ENCODE assay signal across 8 mouse cellular contexts in genomic region chr15:81810671-81811598, GRCm38 (mm10). TPM values are rescaled to one million over a fixed set of nuclear protein-coding genes. Genes with fewer than 3 reads are reported as not detected.
DNase-seq lines count a peak whose midpoint lies in the region; ATAC-seq and TF ChIP-seq lines count a peak whose summit lies in the region.

No protein-coding gene starts in this region.

- peak overlapping the region; percentile 61 for H3K27ac ChIP-seq in CH12.LX (ENCODE audit: insufficient read depth, low read depth)
- H3K27ac ChIP-seq in forebrain, embryonic 11.5 days (ENCODE audit: low read depth, low read length): peak overlapping the region; percentile 68
- peak overlapping the region; percentile 94 for H3K27ac ChIP-seq in heart, embryonic 16.5 days (ENCODE audit: low read length)
- peak overlapping the region; percentile 77 for H3K27ac ChIP-seq in liver, embryonic 15.5 days (replicated peaks)
- peak overlapping the region; percentile 47; the same call in 1 of the 2 replicates for H3K27ac ChIP-seq in neural tube, embryonic 12.5 days

- peak; percentile 71 for TF ChIP-seq POLR2A in CH12.LX (IDR thresholded peaks at IDR 0.05; ENCODE audit: low read depth, low read length)

- TF ChIP-seq CTCF in CH12.LX (conservative IDR thresholded peaks at IDR 0.05 in 1 of 2, IDR thresholded peaks at IDR 0.05 in 1 of 2; ENCODE audit: low read depth in 2 of 2, low read length in 2 of 2): no peak

- peak; percentile 99 for ATAC-seq in forebrain, embryonic 11.5 days (replicated peaks; ENCODE audit: low FRiP score)
- ATAC-seq in heart, embryonic 16.5 days (replicated peaks; ENCODE audit: extremely low read depth, insufficient read depth, low FRiP score): peak; percentile 94
- ATAC-seq in liver, embryonic 15.5 days (ENCODE audit: insufficient read depth): peak; percentile 97
- ATAC-seq in neural tube, embryonic 12.5 days (ENCODE audit: low FRiP score, low read depth): peak; percentile 99

- H3K4me1 ChIP-seq in CH12.LX (ENCODE audit: control insufficient read depth in 1 of 2, insufficient read depth in 2 of 2): peaks cover 4 to 19% of the 10 kb centered on the region in 2 experiments
- peaks cover 8% of the 10 kb centered on the region; the same call in 1 of the 2 replicates for H3K4me1 ChIP-seq in forebrain, embryonic 11.5 days (replicated peaks; ENCODE audit: control insufficient read depth, insufficient read depth, low read length)
- H3K4me1 ChIP-seq in heart, embryonic 16.5 days (ENCODE audit: control insufficient read depth, insufficient read depth, low read length): peaks cover 31% of the 10 kb centered on the region
- H3K4me1 ChIP-seq in liver, embryonic 15.5 days (replicated peaks): peaks cover 50% of the 10 kb centered on the region
- peaks cover 30% of the 10 kb centered on the region for H3K4me1 ChIP-seq in neural tube, embryonic 12.5 days

- peaks cover 9% of the 10 kb centered on the region; the same call in 1 of the 2 replicates for H3K79me2 ChIP-seq in CH12.LX (replicated peaks; ENCODE audit: control insufficient read depth, extremely low read depth, insufficient read depth, poor library complexity, severe bottlenecking)

- peak overlapping the region; percentile 67 for H3K4me2 ChIP-seq in CH12.LX (ENCODE audit: insufficient read depth, low read depth, poor library complexity, severe bottlenecking)
- H3K4me2 ChIP-seq in forebrain, embryonic 11.5 days (ENCODE audit: low read depth, low read length, severe bottlenecking): peak overlapping the region; percentile 91
- peak overlapping the region; percentile 78 for H3K4me2 ChIP-seq in heart, embryonic 16.5 days (ENCODE audit: low read depth, low read length)
- peak overlapping the region; percentile 99 for H3K4me2 ChIP-seq in liver, embryonic 15.5 days
- H3K4me2 ChIP-seq in neural tube, embryonic 12.5 days (replicated peaks): peak overlapping the region; percentile 92

- under 1% methylated on average over 75 of the region's 89 CpGs for WGBS in forebrain, embryonic 11.5 days
- under 1% methylated on average over 87 of the region's 89 CpGs for WGBS in heart, embryonic 16.5 days
- under 1% methylated on average over 88 of the region's 89 CpGs for WGBS in liver, embryonic 15.5 days (ENCODE audit: insufficient replicate concordance)
- WGBS in neural tube, embryonic 12.5 days: under 1% methylated on average over 88 of the region's 89 CpGs

- DNase-seq in CH12.LX (ENCODE audit: extremely low read depth): peak; percentile 98
- peak; percentile 97 for DNase-seq in c-Kit-positive CD71-positive TER-119-negative erythroid progenitor cells, embryonic 14.5 days (ENCODE audit: low read depth)
- peak; percentile 99 for DNase-seq in forebrain, embryonic 11.5 days (ENCODE audit: low spot score)
- DNase-seq in kidney, postnatal 36 days: peak; percentile 99
- peak; percentile 99 for DNase-seq in telencephalon, adult 2 months (ENCODE audit: low read depth, low spot score)

- peak overlapping the region; percentile 64 to 82 (median 68) for H3K4me3 ChIP-seq in CH12.LX (replicated peaks in 1 of 3; ENCODE audit: low read depth in 2 of 3, low read length in 2 of 3, poor library complexity in 1 of 3)
- H3K4me3 ChIP-seq in forebrain, embryonic 11.5 days (ENCODE audit: low read depth, low read length): peak overlapping the region; percentile 71
- H3K4me3 ChIP-seq in heart, embryonic 16.5 days (ENCODE audit: low read length): peak overlapping the region; percentile 74
- peak overlapping the region; percentile 77 for H3K4me3 ChIP-seq in liver, embryonic 15.5 days (replicated peaks)
- H3K4me3 ChIP-seq in neural tube, embryonic 12.5 days: peak overlapping the region; percentile 79

- peak overlapping the region; percentile 92 for H3K9ac ChIP-seq in CH12.LX (ENCODE audit: insufficient read depth, low read depth)
- H3K9ac ChIP-seq in forebrain, embryonic 11.5 days (ENCODE audit: low read length): peak overlapping the region; percentile 71
- H3K9ac ChIP-seq in heart, embryonic 16.5 days (ENCODE audit: low read length): peak overlapping the region; percentile 78
- peak overlapping the region; percentile 68 for H3K9ac ChIP-seq in liver, embryonic 15.5 days
- H3K9ac ChIP-seq in neural tube, embryonic 12.5 days: peak overlapping the region; percentile 84

- TF ChIP-seq RAD21 in CH12.LX (IDR thresholded peaks at IDR 0.05; ENCODE audit: low read depth, low read length): no peak

- H3K9me3 ChIP-seq in CH12.LX (replicated peaks; ENCODE audit: low read length): no peaks in the 10 kb centered on the region
- H3K9me3 ChIP-seq in forebrain, embryonic 11.5 days (ENCODE audit: control insufficient read depth, low read length): no peaks in the 10 kb centered on the region
- no peaks in the 10 kb centered on the region for H3K9me3 ChIP-seq in heart, embryonic 16.5 days (replicated peaks; ENCODE audit: control insufficient read depth, low read length)
- H3K9me3 ChIP-seq in liver, embryonic 15.5 days (replicated peaks): no peaks in the 10 kb centered on the region
- no peaks in the 10 kb centered on the region for H3K9me3 ChIP-seq in neural tube, embryonic 12.5 days

- dilution Hi-C loops in CH12.LX (cut with MboI; ENCODE audit: extremely low pct_ligation_motif_present, extremely low pct_unique_long_range_greater_than_20kb, low sequenced_read_pairs): no loop called here

- in situ Hi-C loops in CH12.LX (cut with MboI; ENCODE audit: low pct_ligation_motif_present, low pct_unique_long_range_greater_than_20kb, low sequenced_read_pairs): no loop called here

- peaks cover 35% of the 10 kb centered on the region for H3K27me3 ChIP-seq in CH12.LX (replicated peaks)
- H3K27me3 ChIP-seq in forebrain, embryonic 11.5 days (ENCODE audit: control insufficient read depth, insufficient read depth, low read length): no peaks in the 10 kb centered on the region
- H3K27me3 ChIP-seq in heart, embryonic 16.5 days (ENCODE audit: control insufficient read depth, insufficient read depth, low read length): no peaks in the 10 kb centered on the region
- no peaks in the 10 kb centered on the region for H3K27me3 ChIP-seq in liver, embryonic 15.5 days
- H3K27me3 ChIP-seq in neural tube, embryonic 12.5 days (replicated peaks): no peaks in the 10 kb centered on the region

- H3K36me3 ChIP-seq in CH12.LX (replicated peaks in 1 of 2; ENCODE audit: control insufficient read depth in 1 of 2, insufficient read depth in 1 of 2, low read length in 1 of 2): peaks cover 9 to 19% of the 10 kb centered on the region in 2 experiments
- no peaks in the 10 kb centered on the region for H3K36me3 ChIP-seq in forebrain, embryonic 11.5 days (ENCODE audit: control insufficient read depth, insufficient read depth, low read length)
- peaks cover 8% of the 10 kb centered on the region; the same call in 1 of the 2 replicates for H3K36me3 ChIP-seq in heart, embryonic 16.5 days (ENCODE audit: control insufficient read depth, insufficient read depth)
- H3K36me3 ChIP-seq in liver, embryonic 15.5 days (replicated peaks): peaks cover 11% of the 10 kb centered on the region; the same call in 1 of the 2 replicates
- H3K36me3 ChIP-seq in neural tube, embryonic 12.5 days: peaks cover 9% of the 10 kb centered on the region; the same call in 1 of the 2 replicates

- TF ChIP-seq EP300 in CH12.LX (IDR thresholded peaks at IDR 0.05; ENCODE audit: low read length): no peak

TF ChIP-seq in CH12.LX, 34 proteins besides CTCF, POLR2A, EP300 and RAD21 (continues in another document):
- TF ChIP-seq MEF2A (IDR thresholded peaks at IDR 0.05; ENCODE audit: borderline replicate concordance, low read depth, low read length) (0 out of 2 replicates have a peak, but pooled peaks have one; percentile 26), GABPA (IDR thresholded peaks at IDR 0.05; ENCODE audit: insufficient replicate concordance, low read depth, low read length) (no peak), MAX (IDR thresholded peaks at IDR 0.05; ENCODE audit: low read length) (peak; percentile 97), JUND (conservative IDR thresholded peaks at IDR 0.05; ENCODE audit: low read depth, low read length) (no peak), USF2 (conservative IDR thresholded peaks at IDR 0.05; ENCODE audit: low read depth, low read length) (peak; percentile 87), RCOR1 (conservative IDR thresholded peaks at IDR 0.05; ENCODE audit: low read depth, low read length) (no peak; the same call in 1 of the 2 replicates), MXI1 (IDR thresholded peaks at IDR 0.05; ENCODE audit: low read depth, low read length) (peak; percentile 98), ZMIZ1 (IDR thresholded peaks at IDR 0.05; ENCODE audit: low read depth, low read length) (0 out of 2 replicates have a peak, but pooled peaks have one; percentile 30), SMC3 (IDR thresholded peaks at IDR 0.05; ENCODE audit: low read depth, low read length) (no peak), PAX5 (IDR thresholded peaks at IDR 0.05; ENCODE audit: low read length) (no peak), E2F4 (IDR thresholded peaks at IDR 0.05; ENCODE audit: insufficient replicate concordance, low read depth, low read length) (0 out of 2 replicates have a peak, but pooled peaks have one; percentile 45), NRF1 (IDR thresholded peaks at IDR 0.05; ENCODE audit: low read depth, low read length) (peak; percentile 87), ELF1 (IDR thresholded peaks at IDR 0.05; ENCODE audit: low read depth, low read length) (peak; percentile 55; the same call in 1 of the 2 replicates), SIN3A (IDR thresholded peaks at IDR 0.05; ENCODE audit: low read length) (peak; percentile 98), UBTF (IDR thresholded peaks at IDR 0.05; ENCODE audit: low read depth, low read length) (no peak)

RNA-seq across cellular contexts. Expression of gene Tef, which starts 8.7 kb away (rescaled TPM):
- total RNA-seq in CH12.LX (2012; rRNA removed) (12.8 and 14.9 TPM in 2 replicates), CH12.LX (2014; rRNA removed) (14.4 and 14.7 TPM in 2 replicates)
- 15.8 and 17.2 TPM in 2 replicates for polyA plus RNA-seq in CH12.LX (2012; ENCODE audit: insufficient read length, low read depth)
- polyA plus RNA-seq in forebrain, embryonic 11.5 days (2014; fragmentation: Nextera tagmentation; extraction: Ambion mirVana): 16.8 and 17.4 TPM in 2 replicates
- polyA plus RNA-seq in heart, embryonic 16.5 days (2015; fragmentation: Nextera tagmentation; extraction: Ambion mirVana): 23.2 and 25.1 TPM in 2 replicates
- polyA plus RNA-seq in liver, embryonic 15.5 days (2015; fragmentation: Nextera tagmentation; extraction: Ambion mirVana): 6.2 and 8.1 TPM in 2 replicates
- polyA plus RNA-seq in neural tube, embryonic 12.5 days (2016; fragmentation: Nextera tagmentation; extraction: Ambion mirVana): 23.2 and 24.9 TPM in 2 replicates

RNA-seq across cellular contexts. Expression of gene Tob2, which starts 47.7 kb away (rescaled TPM):
- total RNA-seq in CH12.LX (2012; rRNA removed) (21.8 and 25.3 TPM in 2 replicates), CH12.LX (2014; rRNA removed) (5.0 and 5.6 TPM in 2 replicates)
- 18.9 and 22.0 TPM in 2 replicates for polyA plus RNA-seq in CH12.LX (2012; ENCODE audit: insufficient read length, low read depth)
- 22.1 and 23.6 TPM in 2 replicates for polyA plus RNA-seq in forebrain, embryonic 11.5 days (2014; fragmentation: Nextera tagmentation; extraction: Ambion mirVana)
- 17.5 and 17.8 TPM in 2 replicates for polyA plus RNA-seq in heart, embryonic 16.5 days (2015; fragmentation: Nextera tagmentation; extraction: Ambion mirVana)
- 11.1 and 12.2 TPM in 2 replicates for polyA plus RNA-seq in liver, embryonic 15.5 days (2015; fragmentation: Nextera tagmentation; extraction: Ambion mirVana)
- 21.6 and 21.7 TPM in 2 replicates for polyA plus RNA-seq in neural tube, embryonic 12.5 days (2016; fragmentation: Nextera tagmentation; extraction: Ambion mirVana)

Comparison
In these comparisons a context has a peak if more than half of its experiments do, and no peak if none do; other contexts are left out.
1. Peak in every context shown above with its lines: DNase-seq, ATAC-seq, H3K4me3 ChIP-seq and H3K27ac ChIP-seq.